Mouse (Mus musculus) cerebellum, postnatal 10 days (tissue): ENCODE measurements at regions not wholly inside any gene's neighbourhood (a gene's known extent, or its start where the extent isn't known, plus 50 kb on each side); places are given as distances from the start of the nearest gene placed in this dataset.
"Not testable (repeated sequence)": the region's sequence is repeated elsewhere in the genome, so short reads cannot be mapped to it uniquely, and the experiment has no call there.

ENCODE experiments used
- DNase-seq, 2 experiments: peaks; one replicate each; pipeline ENCODE4 v3.0.0; 2021; ENCODE audit warnings: mixed read lengths in 2 of 2

DNA sequence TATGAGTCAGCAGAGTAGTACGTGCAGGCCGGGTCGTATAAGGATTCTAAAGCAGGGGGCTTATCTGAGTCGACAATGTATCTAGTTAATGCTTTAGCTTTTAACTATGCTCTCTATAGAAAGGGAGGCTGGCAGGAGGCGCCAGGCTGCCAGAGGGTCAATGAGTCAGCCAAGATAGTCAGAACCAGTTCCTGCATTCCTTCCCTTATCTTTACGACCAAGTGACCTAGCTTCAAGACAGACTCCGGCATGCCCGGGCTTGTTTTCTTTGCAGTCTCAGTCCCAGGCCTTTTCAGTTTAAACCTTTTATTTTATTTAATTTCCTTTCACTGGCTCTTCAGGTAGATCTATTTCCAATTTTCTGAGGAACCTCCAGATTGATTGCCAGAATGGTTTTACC, 374.0 kb upstream of the Nrxn1 start:
- no peak for DNase-seq

DNA sequence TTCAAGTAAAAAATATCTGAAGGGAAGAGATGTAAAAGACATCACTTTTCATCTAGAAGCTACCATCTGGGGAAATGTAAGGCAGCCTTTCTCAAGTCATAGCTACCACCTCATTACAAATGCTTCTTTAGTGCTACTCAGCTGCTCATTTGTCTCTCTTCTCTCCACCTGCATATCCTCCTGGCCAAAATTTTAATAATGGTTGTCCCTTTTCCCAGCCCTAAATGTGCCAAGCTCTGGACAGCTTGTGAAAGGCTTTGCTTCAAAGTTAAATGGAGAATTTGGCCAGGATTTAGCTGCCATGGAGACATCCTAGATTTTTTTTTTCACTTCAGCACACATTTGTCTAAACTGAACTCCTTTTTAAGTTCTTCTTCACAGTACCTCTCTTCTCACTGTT, 358.8 kb upstream of the Nrxn1 start:
- peak; percentile 6 to 8 for DNase-seq

DNA sequence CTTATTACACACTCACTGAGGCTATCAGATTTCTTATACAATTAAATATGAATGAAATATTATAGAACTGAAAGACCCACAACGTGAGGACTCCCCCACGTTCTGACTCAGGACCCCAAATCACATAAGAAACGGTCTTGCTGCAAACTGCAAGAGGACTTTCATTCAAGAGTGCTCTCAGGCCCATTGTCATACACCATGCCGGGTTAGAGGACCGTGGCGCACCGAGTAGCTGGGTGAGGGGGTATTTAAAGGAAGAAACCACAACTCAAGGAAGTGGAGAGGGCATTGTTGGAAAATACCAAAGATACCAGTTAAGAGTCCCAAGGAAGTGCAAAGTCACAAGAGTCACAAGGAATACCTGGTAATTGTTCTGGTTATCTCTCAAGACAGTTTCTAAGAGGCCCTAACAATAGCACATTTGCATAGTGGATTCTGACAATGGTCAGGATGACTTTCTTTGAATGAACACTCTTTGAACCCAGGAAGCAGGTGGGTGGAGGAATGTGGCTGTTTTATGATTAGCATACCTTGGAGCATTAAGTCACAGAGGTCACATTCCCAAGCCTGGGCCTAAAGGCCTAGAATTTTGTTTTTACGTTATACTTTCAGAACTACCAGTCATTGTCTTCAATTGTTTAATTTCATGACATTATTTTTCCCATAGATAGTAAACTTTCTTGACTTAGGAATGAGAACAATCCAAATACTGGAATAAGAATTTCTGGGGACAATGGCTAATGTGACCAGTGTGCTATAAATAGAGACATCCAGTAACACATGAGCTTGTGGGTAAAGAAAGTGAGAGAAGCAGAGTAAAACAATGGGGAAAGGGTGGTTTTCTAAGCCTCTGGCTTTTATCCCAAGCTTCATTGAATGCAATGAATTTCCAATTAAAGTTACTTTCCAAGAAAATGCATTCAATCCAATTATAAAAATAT, 339.2 kb upstream of the Nrxn1 start:
- DNase-seq, result not testable (repeated sequence)

DNA sequence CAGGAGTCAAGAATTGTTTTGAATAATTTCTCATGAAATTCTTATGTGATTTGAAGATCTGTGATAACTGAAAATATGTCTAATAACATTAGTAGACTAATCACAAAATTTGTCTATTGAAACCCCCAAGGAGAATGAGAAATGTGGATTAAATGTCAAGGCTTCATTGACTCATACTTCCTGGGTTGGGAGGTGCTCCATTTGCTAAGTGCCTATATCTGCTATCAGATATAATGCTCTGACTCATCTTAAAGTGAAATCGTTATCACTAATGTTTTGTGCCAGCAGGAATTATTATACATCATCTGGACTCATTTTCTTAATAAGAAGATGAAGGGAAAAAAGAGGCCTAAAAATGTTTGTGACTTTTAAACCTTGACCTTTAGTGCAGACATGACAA, 337.5 kb upstream of the Nrxn1 start:
- DNase-seq, result no peak

DNA sequence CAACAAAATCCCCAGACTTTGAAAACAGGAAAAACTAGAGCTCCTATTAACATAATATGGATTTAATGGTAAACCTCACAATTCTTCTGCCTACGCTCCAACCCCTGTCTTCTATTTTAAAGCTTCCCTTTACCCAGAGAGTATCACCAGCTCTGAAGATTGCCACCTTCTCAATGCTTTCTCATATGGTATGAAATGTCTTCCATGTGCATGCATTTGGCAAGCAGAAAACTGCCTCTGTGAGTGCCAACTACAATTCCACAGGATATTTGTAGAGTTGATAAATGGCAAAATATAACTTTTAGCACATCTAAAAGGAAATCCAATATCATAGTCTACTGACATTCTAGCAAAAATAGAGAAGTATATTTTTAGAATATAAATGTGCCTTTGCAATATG, 332.2 kb upstream of the Nrxn1 start:
- no peak for DNase-seq

DNA sequence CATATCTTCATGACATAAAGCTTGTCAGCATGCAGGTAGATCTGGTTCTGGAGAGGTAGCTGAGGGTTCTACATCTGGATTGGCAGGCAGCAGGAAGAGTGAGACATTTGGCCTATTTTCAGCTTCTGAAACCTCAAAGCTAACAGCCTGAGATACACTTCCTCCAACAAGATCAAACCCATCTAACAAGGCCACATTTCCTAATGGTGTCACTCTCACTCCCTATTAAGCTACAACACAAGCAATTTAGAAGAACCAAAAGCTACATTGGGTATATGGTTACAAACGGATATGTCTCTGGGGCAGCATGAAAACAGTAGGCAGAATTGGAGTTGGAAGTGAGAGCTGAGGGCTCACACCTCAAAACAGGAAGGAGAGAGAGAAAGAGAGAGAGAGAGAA, 325.7 kb upstream of the Nrxn1 start:
- no peak for DNase-seq

DNA sequence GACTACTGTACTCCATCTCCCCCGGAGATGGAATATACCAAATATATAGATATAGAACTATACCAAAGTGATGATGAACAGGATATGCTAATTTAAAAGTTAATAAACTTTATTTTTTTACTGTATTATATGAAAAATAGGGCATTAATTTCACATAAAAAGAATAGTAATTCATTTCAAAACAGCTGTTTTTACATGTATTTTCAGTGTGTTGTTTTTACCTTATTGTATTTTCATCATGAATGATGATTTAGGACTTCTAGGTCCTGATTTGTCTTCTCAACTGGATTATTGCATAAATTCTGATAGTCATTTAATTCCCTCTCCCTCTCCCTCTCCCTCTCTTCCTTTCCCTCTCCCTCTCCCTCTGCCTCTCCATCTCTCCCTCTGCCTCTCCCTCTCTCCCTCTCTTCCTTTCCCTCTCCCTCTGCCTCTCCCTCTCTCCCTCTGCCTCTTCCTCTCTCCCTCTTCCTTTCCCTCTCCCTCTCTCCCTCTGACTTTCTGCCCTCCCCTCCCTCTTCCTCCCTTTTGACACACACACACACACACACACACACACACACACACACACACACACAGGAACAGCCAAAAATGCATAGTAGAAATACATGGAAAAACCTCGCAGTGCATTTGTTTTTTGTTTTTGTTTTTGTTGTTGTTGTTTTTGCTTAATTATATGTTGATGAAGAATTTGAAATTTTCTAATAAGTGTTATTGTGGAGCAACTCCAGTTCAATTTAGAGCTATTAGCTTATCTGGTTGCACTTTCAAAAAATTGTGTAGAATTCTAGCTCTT, 298.3 kb upstream of the Nrxn1 start:
- no peak for DNase-seq

DNA sequence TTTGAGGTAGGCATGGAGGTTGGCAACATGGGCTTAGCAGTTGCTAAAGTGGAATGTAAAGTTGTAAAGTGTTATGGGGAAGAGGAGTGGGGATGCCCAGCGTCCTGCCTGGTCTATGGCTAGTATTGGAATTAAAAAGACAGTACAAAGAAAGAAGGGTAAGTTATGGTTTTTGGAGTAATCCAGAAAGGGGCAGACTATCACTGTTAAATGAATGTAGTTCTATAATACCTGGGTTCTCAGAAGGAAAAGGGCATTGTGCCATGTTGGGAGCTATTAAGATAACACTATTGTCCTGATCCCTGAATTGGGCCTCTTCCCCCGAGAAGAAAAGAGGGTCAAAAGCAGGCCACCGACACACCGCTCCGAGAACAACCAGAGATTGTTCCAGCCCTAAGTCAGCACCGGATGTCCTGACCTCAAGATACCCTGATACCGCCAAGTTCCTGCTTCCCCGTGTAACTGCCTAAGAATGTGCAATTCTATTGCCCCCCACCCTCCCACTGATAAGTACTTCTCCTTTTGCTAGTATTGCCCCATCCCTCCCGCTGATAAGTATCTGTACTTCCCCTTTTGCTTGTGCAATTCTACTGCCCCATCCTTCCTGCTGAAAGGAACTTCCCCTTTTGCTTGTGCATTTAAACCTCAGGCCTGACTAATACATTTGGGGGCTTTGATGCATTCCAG, 297.2 kb upstream of the Nrxn1 start:
- DNase-seq, result not testable (repeated sequence)

DNA sequence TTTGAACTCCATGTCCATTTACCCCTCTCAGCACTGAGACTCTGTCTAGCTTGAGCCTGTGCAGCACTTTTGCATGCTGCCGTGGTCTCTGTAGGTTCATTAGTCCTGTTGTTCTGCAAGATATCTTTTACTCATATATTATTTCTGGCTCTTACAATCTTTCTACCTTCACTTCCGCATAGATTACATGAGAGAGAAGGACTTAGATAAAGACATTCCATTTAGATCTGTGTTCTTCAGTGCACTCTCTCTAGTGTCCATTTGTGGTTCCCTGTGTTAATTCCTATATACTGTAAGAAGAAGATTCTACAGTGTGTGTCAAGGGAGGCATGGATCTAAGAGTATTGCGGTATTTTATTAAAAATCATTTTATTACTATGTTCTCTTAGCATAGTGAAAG, 295.6 kb upstream of the Nrxn1 start:
- no peak for DNase-seq

DNA sequence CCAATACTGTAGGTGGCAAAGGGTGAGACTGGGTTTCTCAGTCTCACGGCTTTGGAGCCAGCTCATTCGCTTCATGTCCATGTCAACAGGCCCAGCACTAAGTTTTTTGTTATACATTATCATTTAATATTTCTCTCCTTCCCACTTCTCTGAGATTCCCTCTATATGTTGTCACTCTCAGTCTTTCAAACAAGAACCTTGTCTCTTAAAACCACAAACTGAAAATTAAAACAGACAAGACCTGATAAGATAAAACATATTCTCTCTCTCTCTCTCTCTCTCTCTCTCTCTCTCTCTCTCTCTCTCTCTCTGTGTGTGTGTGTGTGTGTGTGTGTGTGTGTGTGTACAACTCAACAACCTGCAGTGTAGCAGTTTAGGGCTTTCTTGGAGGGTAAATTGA, 295.2 kb upstream of the Nrxn1 start:
- no peak for DNase-seq

DNA sequence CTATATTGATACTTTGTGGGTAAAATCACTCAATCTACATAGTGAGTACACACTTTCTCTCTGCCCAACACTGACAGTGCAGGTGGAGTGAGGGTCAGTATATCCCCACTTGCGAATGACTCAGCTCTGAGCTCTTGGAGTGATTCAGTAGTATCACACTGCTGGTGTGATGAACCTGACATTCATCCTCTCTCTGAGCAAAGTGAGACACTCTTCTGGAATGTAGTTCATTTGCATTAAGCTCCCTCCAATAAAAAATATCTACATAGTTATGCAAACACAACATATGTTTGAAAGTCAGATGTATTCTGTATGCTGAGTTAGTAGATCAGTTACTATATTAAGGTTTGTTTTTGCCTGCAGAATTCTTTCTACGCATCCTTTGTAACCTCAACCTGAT, 293.1 kb upstream of the Nrxn1 start:
- no peak for DNase-seq

DNA sequence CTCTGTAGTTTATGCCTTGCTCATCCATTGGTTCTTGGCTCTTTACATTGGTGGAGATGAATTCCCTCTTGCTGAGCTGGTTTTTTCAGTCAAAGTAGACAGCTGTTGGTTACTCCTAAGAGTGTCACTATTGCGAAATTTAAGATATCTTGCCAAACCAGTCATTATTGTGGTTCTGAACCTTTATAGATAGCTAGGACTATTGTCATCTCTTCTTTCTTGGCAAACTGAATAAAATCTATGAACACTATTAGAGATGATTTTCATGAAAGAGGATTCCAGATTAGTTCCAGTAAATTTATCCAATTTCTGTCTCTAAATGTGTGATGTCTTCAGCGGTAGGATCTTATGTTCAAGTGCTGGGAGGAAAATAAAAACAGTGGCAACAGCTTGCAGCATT, 275.3 kb upstream of the Nrxn1 start:
- no peak for DNase-seq

DNA sequence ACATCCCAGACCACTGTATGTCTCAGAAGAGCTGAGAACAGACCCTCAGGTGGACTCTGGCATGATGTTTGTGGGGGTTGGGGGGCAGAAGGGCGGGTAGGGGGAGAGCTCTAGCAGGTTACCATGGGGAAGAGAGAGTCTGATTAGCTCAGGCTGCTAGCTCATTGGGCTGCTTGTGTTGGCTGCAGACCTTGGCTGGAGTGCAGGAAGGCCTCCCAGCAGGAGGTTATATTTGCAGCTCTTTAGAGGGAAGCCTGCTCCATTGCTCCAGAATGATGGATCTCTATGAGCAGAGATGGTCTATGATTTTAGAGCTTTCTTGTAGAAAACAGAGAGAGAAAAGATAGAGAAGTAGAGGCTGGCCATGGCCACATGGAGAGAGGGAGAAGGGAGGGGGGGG, 268.4 kb upstream of the Nrxn1 start:
- DNase-seq, result peak; percentile 60 to 63

DNA sequence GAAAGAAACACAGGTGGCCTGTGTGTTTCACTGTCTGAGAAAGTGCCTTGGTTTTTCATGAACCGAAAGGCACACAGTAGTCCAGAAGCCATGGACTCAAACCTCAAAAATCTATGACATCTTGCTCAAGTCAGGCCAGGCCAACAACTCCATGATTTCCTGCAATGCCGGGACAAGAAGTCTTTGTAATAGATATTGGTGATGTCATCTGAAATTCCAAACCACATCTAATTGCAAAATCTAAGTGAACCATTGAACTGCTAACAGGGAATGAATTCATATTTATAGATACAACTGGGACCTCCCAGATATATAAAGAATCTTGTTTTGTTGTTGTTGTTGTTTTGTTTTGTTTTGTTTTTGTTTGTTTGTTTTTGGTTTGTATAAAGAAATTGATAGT, 259.2 kb upstream of the Nrxn1 start:
- DNase-seq, result no peak

DNA sequence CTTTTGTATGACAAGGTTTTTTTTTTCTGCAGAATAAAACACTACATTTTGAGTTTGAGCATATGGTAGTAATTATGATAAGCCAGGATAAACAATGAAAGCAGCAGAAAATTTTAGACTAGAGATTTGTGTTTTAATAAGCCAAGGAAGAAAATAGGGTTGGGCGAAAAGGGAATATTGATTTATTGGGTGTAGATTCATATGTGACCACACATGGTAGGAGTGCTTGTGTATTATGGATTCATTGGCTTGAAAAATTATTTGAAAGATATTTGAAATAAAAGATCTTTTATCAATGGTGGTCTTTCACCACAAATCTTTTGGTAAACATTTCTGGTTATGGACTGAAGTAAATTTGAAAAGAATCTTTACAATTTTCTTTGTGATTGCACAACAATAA, 244.0 kb upstream of the Nrxn1 start:
- DNase-seq, result no peak

DNA sequence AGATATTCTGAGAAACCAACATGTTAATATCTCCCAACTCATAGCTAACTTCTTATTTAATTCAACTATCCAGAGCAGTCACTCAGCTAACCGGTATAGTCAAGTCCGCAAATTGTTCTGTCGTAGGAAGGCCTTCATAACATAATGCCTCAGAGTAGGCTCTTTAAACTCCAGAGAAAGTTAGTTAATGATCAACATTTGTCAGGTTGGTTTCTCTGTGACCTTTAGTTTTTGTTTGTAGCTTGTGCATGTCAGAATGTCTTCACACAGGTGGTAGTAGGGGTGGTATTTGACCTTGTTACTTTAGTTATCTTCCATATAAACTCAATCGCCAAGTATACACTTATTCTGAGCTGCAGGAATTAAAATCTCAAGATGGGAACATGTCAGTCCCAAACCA, 240.9 kb upstream of the Nrxn1 start:
- no peak for DNase-seq

DNA sequence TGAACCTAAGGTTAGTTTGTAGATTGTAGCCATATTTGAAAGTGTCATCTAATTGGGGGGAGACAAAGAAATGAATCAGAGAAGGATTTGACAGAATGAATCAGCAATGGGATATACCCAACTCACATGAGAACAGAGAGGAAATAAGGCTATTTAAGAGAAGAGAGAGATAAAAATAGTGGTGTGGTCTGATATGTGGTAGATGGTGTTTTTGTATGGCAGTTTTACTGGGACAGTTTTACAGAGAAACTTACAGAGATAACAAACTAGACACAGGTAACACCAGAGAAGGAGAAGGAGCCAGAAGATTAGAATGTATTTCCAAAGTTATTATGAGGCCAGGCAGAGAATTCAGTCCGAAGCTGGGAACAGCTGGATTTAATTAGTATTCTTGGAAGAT, 240.3 kb upstream of the Nrxn1 start:
- DNase-seq, result no peak

DNA sequence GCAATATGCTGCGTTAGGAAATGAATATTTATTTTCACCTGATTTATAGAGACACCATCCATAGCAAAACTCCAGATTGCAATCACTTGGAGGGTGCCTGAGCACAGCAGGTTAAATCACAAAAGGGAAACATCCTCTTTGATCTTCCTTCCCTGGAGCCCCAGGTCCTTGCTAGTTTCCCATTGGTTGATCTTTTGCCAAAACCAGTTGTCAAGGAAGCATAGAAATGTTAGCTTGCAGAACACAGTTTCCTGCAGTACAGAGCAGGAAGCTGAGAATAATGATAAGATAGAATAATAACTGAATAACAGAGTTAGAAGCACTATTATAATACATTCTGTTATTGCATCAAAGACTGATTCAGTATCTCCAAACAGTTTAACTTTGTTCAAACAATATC, 231.5 kb upstream of the Nrxn1 start:
- peak; percentile 15 to 34 for DNase-seq

DNA sequence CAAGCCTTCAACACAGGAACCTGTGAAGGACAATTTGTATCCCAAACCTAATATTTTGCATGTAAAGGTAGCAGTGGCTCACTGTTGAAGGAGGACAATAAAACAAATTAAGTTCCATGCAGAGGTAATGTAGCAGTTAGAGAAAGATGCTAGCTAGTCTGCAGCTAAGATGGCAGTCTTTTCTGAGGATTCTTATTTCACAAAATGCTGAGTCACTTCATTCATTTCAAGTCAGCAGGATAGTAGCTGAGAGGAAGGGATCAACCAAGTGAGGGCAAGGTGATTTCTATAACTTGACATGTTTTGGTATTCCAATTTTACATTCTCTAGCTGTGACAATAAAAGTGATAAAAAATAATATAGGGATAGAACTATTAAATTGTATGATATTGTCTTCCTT, 194.0 kb upstream of the Nrxn1 start:
- DNase-seq, result no peak

DNA sequence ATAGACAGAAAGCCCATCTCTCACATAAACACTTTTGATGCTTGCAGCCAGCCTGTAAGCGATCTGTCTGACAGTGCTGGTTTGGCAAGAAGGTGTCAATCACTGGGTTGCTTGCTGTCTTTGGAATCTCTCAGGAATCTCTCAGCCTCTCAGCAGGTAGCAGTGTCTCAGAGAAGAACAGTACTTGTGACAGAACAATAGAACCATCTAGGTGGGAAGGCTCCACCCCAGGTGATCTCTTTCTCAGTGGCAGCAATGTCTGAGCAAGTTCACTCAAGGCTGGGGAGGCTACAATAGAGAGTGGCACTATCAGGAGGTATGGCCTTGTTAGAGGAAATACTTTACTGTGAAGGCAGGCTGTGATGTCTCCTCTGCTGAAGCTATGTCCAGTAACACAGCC, 181.5 kb upstream of the Nrxn1 start:
- no peak for DNase-seq

DNA sequence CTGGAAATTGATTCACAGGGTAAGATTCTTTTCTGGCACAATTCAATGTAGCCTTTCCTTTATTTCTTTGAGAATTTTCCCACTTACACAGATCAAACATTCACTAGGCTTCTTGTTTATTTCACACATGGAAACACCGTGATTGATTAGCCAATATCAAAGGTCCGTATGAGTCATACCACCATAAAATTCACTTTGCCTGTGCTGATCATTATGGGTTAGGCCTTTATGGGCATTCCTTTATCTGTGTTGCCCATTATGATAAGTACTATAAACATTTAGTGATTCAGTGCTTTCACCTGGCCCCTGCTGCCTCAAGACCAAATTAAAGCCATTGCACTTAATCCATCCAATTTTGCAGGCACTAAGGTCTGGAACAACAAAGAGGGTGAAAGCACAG, 145.8 kb upstream of the Nrxn1 start:
- DNase-seq, result no peak

DNA sequence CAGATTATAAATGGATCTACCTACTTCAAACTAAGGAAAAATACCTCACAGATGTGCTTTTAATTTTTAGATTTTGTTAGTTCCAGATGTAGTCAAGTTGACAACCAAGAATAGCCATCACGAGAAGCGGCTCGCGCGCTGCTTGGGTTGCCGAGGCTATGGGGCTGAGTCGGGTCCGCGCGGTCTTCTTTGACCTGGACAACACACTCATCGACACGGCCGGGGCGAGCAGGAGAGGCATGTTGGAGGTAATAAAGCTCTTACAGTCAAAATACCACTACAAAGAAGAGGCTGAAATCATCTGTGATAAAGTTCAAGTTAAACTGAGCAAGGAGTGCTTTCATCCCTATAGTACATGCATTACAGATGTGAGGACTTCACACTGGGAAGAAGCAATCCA, 143.8 kb upstream of the Nrxn1 start:
- not testable (repeated sequence) for DNase-seq

DNA sequence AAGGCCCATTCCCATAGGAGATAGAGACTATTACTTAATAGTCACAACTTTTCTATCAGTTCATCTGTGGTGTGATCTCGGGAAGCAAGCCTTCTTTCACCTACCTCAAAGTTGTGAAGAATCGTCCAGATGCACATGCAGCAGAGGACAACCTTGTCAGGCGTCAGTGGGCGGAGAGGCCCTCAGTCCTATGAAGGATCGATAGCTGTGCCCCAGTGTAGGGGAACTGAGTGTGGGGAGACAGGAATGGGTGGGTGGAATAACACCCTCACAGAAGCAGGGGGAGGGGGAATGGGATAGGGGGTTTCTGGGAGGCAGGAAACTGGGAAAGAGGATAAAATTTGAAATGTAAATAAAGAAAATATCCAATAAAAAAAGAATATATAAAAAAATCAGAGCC, 133.5 kb upstream of the Nrxn1 start:
- DNase-seq, result no peak

DNA sequence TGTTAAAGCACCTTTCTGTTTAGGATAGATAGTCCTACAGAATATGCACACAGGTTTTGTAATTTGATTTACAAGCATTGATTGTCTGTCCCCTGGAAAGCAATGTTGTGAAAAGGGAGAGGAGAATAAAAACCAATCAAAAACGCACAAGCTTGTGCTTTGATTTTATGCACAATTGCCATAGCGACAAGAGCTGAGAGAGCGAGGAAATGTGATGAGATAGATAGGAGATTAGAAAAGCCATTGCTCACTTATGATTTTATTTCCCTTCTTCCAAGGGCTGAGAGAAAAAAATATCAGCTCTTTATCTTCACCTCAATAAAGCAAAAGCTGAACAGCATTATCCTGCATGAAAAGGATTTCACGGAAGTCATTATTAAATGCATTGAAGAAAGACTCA, 133.0 kb upstream of the Nrxn1 start:
- no peak for DNase-seq
